Mouse (Mus musculus) neural tube, embryonic 14.5 days (tissue): ENCODE data around the gene Raver2. TPM values are rescaled to one million over a fixed set of nuclear protein-coding genes. Genes with fewer than 3 reads are reported as not detected.

ENCODE experiments used
- ATAC-seq: fragments of 200-750 bp; cut with Nextera tagmentation; 2 replicates; pipeline ENCODE4 v1.8.0; 2017; ENCODE audit warnings: low read depth, mild to moderate bottlenecking, moderate TSS enrichment, moderate library complexity
- H3K27ac ChIP-seq: fragments of 300-500 bp; sonication (generic); 2 replicates; pipeline ENCODE4 v1.5.1; 2014; ENCODE audit warnings: low read depth, mild to moderate bottlenecking, control low read depth, low read length, moderate library complexity, mixed read lengths
- H3K27me3 ChIP-seq: fragments of 300-500 bp; sonication (generic); 2 replicates; pipeline ENCODE4 v1.6.1; 2014; ENCODE audit warnings: low read length; ENCODE audit not compliant: control insufficient read depth, insufficient read depth
- H3K36me3 ChIP-seq: fragments of 300-500 bp; sonication (generic); 2 replicates; pipeline ENCODE4 v1.6.1; 2014; ENCODE audit warnings: low read length, mixed read lengths; ENCODE audit not compliant: control insufficient read depth, insufficient read depth
- H3K4me1 ChIP-seq: fragments of 300-500 bp; sonication (generic); 2 replicates; pipeline ENCODE4 v1.6.1; 2014; ENCODE audit warnings: low read length; ENCODE audit not compliant: control insufficient read depth, insufficient read depth
- H3K4me2 ChIP-seq: fragments of 300-500 bp; sonication (generic); 2 replicates; pipeline ENCODE4 v1.6.1; 2014; ENCODE audit warnings: mild to moderate bottlenecking, low read depth, low read length, control low read depth
- H3K4me3 ChIP-seq: fragments of 300-500 bp; sonication (generic); 2 replicates; pipeline ENCODE4 v1.5.1; 2014; ENCODE audit warnings: low read depth, low read length, control low read depth, mixed read lengths
- H3K9ac ChIP-seq: fragments of 300-500 bp; sonication (generic); replicated peaks from 2 replicates; pipeline ENCODE4 v1.6.1; 2014; ENCODE audit warnings: low read depth, mild to moderate bottlenecking, control low read depth, low read length, mixed read lengths
- H3K9me3 ChIP-seq: fragments of 300-500 bp; sonication (generic); 2 replicates; pipeline ENCODE4 v1.6.1; 2016; ENCODE audit warnings: low read length; ENCODE audit not compliant: control insufficient read depth
- WGBS: fragments of 180-500 bp; shearing (Covaris S2); extraction: QIAGEN DNeasy Blood & Tissue Kit; methylation state at CpG from one replicate; pipeline ENCODE4 v1.1.7; 2014; 5-methylcytosine and 5-hydroxymethylcytosine counted together
- polyA plus RNA-seq: library from polyadenylated mRNA; unstranded; fragments of >200 nt; fragmentation: Nextera tagmentation; extraction: Ambion mirVana; gene quantifications from 2 replicates; pipeline ENCODE4 v1.2.1, GENCODE M21; 2014

The Raver2 gene
- polyA plus RNA-seq, 1 experiment from 2014 or later, result 7.1 TPM

DNA sequence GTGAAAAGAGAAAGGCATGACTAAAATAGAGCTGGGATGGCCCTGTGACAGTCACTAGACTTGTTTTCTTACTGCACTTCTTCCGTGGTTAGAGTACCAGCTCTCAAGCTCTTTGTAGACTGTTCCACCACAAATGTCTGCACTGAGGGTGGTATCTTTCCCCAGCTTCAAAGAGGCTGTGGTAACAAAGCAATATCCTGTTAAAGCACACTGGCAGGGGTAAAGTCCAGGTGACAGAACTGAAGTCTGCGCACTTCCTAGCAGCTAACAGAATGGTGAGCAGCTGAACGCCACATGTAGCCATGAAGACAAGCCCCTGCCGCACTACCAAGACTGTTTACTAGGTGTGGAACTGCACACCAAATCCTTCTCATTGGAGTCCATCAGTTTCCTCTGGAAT, 118.6 kb downstream of the Raver2 start:
- H3K9ac ChIP-seq, result no peak overlapping the region
- H3K27me3 ChIP-seq, result no peaks in the 10 kb centered on the region
- no peak overlapping the region for H3K4me3 ChIP-seq
- H3K4me2 ChIP-seq, result no peak overlapping the region
- ATAC-seq, result no peak
- H3K36me3 ChIP-seq, result no peaks in the 10 kb centered on the region
- WGBS, result 84% methylated on average over 4 of the region's 4 CpGs
- H3K9me3 ChIP-seq, result no peaks in the 10 kb centered on the region
- H3K27ac ChIP-seq, result no peak overlapping the region
- H3K4me1 ChIP-seq, result no peaks in the 10 kb centered on the region

DNA sequence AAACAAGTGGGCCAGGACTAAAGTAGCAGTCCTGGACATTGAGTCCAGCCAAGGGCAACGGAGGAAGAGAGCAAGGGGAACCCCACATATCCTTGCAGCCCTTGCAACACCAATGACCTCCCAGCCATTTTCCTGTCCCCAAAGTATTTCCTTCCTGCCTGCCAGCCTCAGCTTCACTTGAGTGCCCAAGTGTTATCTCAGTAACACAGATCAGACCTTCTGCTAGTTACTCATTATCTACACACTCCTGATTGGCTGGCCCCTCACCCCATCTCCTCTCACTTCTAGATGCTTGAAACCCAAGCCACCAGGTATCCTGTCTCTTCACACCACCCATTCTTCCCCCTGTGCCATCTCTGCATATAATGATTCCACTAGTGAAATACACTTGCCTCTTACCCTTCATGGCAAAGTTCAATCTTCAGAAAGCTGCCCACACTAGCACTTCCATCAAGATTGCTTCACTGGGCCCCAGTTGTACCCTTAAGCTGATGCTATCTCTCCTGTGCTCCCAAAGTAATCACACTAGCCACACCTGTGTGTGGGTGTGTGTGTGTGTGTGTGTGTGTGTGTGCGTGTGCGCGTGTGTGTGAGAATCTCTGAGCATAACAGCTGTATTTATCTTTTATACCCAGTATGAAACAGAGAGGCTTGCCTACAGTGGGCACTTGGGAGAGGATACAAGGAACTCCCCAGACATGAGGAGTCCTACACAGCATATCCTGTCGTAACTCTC, 123.6 kb downstream of the Raver2 start:
- Histone ChIP-seq H3K27ac (no peak overlapping the region), H3K27me3 (no peaks in the 10 kb centered on the region), H3K9ac (no peak overlapping the region), H3K36me3 (no peaks in the 10 kb centered on the region), H3K4me2 (no peak overlapping the region), H3K4me1 (no peaks in the 10 kb centered on the region), H3K9me3 (no peaks in the 10 kb centered on the region), H3K4me3 (no peak overlapping the region)
- WGBS, result 96% methylated on average over 5 of the region's 5 CpGs
- ATAC-seq, result no peak

DNA sequence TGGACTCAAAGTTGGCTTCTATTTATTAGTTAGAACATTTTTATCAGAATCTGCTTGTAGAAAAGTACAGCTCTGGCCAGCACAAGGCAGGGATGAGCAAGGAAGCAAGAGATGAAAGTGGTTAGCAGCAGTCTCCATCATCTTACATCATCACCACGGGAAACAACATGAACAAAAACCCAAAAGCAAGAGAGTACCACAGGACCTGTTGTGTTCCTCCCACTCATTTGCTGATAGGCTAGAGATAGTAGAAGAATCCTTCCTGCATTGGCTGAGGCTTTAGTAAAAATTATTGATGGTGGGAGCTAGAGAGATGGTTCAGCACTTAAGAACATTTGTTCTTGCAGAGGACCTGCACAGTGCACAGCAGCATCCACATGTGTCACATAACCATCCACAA, 125.4 kb downstream of the Raver2 start:
- H3K4me2 ChIP-seq, result no peak overlapping the region
- no peaks in the 10 kb centered on the region for H3K4me1 ChIP-seq
- 80% methylated on average over 1 of the region's 1 CpGs for WGBS
- H3K4me3 ChIP-seq, result no peak overlapping the region
- H3K9ac ChIP-seq, result no peak overlapping the region
- H3K9me3 ChIP-seq, result no peaks in the 10 kb centered on the region
- H3K27ac ChIP-seq, result no peak overlapping the region
- H3K36me3 ChIP-seq, result no peaks in the 10 kb centered on the region
- H3K27me3 ChIP-seq, result no peaks in the 10 kb centered on the region
- ATAC-seq, result no peak

DNA sequence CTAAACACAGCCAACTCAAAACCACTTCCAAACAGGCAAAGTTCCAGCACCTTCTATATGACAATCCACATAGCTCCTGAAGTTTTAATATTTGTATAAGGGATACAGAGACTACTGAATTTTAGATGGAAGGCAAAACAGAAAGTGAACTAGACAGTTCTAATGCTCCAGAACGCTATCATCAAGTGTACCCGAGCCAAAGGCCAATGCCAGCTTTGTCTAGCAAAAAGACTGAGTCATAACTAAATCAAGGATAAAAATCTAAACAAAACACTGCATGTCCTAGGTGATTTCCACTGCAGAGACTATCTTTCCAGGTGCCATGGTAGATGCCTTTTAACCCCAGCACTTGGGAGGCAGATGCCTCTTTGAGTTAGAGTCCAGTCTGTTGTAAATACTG, 127.6 kb downstream of the Raver2 start:
- Histone ChIP-seq H3K36me3 (no peaks in the 10 kb centered on the region), H3K4me2 (no peak overlapping the region), H3K4me1 (no peaks in the 10 kb centered on the region), H3K27me3 (no peaks in the 10 kb centered on the region), H3K27ac (no peak overlapping the region), H3K9ac (no peak overlapping the region), H3K4me3 (no peak overlapping the region), H3K9me3 (no peaks in the 10 kb centered on the region)
- WGBS, result 91% methylated on average over 2 of the region's 2 CpGs
- no peak for ATAC-seq

DNA sequence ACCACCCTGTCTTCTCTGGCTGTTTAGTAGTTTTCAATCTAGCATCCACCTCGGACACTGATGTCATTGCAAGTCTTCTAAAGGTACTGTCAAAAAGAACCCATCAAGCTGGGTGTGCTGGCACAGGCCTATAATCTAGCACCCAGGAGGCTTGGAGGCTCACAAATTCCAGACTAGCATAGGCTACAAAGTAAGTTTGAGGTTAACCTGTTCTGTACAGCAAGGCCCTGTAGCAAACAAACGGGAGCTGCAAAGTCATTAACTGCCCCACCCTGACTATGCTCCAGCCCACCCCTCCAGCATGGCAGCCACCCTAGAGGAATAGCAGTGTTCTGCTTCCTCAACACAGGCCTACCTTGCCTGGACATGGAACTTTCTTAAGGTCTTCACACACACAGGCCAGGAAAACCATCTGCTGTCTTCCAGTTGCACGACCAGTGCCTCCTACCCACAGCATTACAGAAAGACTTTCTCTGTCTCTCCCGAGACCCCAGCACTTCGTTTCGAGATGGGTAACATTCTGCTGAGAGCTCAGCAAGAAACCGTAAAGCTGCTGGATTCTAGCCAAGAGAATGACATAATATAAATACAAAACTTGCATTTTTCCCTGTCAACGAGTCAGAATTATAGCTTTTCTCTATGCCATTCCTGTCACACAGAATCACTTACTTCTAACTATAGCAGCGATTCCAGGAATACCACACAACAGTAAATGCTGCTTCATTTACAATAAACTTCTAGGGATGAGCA, 128.8 kb downstream of the Raver2 start:
- Histone ChIP-seq H3K27ac (no peak overlapping the region), H3K9me3 (no peaks in the 10 kb centered on the region), H3K36me3 (no peaks in the 10 kb centered on the region), H3K9ac (no peak overlapping the region), H3K27me3 (no peaks in the 10 kb centered on the region), H3K4me3 (no peak overlapping the region), H3K4me1 (no peaks in the 10 kb centered on the region), H3K4me2 (no peak overlapping the region)
- no peak for ATAC-seq
- WGBS, result 66% methylated on average over 9 of the region's 9 CpGs

DNA sequence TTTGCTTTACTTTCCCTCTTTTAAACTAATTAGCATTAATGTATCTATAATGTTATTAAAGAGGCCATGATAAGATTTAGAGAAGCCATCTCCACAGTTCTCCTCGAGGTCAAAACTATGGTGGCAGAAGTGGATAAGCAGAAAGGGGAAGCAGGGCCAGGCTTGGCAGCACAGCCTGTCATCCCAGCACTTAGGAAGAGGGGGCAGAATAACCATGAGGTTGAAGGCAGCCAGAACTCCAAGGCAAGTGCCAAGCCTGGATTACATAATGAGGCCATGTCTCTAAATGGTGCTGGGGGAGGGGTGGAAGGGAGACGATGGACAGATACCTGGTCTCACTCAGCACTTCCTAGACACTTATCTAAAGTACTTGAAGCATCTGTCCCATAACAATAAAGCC, 129.6 kb downstream of the Raver2 start:
- no peak for ATAC-seq

DNA sequence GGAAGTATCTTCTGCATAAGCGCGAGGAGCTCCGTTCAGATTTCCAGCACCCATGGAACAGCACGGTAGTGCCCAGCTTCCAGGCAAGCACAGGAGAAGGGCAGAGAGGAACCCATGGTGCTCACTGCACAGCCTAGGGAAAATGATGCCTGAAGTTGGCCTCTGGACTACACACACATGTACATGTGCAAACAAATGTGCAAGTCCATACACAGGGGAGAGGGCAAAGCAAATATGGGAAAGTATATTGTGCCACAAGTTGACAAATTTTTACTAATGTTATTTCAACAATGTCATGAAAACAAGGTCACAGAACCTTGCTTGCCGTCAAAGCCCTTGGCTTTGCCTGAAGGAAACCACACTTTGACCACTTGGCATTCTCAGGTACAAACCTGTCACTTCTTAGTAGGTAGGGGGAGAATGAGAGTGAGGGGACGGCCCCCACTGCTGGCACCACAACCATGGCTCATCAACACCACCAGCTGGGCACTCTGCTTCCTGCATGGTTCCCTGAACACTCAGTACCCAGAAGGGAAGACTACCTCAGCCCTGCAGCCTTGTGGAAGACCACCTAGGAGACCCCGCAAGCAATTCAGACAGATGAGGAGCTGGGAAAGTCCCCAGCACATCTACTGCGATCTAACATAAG, 130.8 kb downstream of the Raver2 start:
- no peak overlapping the region for H3K4me3 ChIP-seq
- no peaks in the 10 kb centered on the region for H3K9me3 ChIP-seq
- no peak overlapping the region for H3K9ac ChIP-seq
- no peaks in the 10 kb centered on the region for H3K36me3 ChIP-seq
- H3K4me2 ChIP-seq, result no peak overlapping the region
- H3K27me3 ChIP-seq, result no peaks in the 10 kb centered on the region
- H3K27ac ChIP-seq, result no peak overlapping the region
- H3K4me1 ChIP-seq, result no peaks in the 10 kb centered on the region
- WGBS, result 92% methylated on average over 8 of the region's 8 CpGs
- no peak for ATAC-seq

More for the DNA sequence above, 129.6 kb downstream of the Raver2 start:
- 84% methylated on average over 2 of the region's 2 CpGs for WGBS
- H3K4me3 ChIP-seq, result no peak overlapping the region
- no peak overlapping the region for H3K4me2 ChIP-seq
- H3K27ac ChIP-seq, result no peak overlapping the region
- no peaks in the 10 kb centered on the region for H3K36me3 ChIP-seq
- no peaks in the 10 kb centered on the region for H3K9me3 ChIP-seq
- no peaks in the 10 kb centered on the region for H3K4me1 ChIP-seq
- no peak overlapping the region for H3K9ac ChIP-seq
- no peaks in the 10 kb centered on the region for H3K27me3 ChIP-seq
